Mouse (Mus musculus): ENCODE data around the gene Mpdz.

DNA sequence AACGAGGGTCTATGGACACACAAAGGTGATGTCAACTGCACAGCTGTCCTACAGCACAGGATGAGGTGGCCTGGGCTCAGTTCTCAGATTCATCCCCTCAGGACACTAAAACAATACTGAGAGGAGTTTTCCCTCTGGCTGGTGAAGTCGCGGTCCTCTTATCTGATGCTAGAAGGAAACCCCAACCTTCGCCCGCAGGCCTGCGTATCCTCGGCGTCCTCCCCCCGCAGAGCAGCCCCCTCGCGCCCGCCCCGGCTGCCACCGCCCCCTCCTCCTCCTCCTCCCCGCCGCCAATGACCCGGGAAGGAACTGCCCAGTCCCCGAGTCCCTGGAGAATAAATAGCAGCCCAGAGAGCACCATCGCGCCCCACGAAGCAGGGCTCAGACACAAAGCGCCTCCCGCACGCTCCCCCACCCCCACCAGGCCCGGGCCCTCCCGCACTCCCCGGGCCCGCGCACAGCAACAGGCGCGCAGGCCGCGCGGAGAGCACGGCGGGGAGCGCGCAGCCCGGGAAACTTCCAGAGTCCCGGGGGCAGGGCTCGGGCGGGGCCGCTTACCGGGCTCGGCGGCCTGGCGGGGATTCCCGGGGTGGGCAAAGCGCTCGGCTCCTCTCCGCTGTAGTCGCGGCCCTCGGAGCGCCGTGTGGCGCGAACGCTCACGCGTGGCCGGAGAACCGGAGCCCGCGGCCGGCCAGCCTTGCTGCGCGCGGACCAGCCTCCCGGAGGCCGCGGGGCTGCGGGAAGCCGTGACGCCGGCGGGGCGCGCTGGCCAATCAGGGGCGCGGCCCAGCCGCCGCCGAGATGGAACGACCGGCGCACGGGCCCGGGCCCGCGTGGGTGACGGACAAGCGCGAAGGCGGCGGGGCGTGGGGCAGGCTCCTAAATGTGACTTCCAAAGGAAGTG is at the start of gene Mpdz:
- TF ChIP-seq POLR2A (IDR thresholded peaks at IDR 0.05; ENCODE audit: borderline replicate concordance, low read depth, low read length) (no peak), CTCF (IDR thresholded peaks at IDR 0.05; ENCODE audit: low read depth, low read length) (no peak)
